Mouse (Mus musculus) lung, embryonic 14.5 days (tissue): ENCODE data around the gene Prss50. TPM values are rescaled to one million over a fixed set of nuclear protein-coding genes. Genes with fewer than 3 reads are reported as not detected.
"Not testable (repeated sequence)": the region's sequence is repeated elsewhere in the genome, so short reads cannot be mapped to it uniquely, and the experiment has no call there.

Experiments used
- ATAC-seq: fragments of 200-750 bp; cut with Nextera tagmentation; 2 replicates; pipeline ENCODE4 v1.8.0; 2017; ENCODE audit warnings: mild to moderate bottlenecking, moderate TSS enrichment, moderate library complexity; ENCODE audit not compliant: insufficient read depth
- DNase-seq: peaks from one replicate; pipeline ENCODE4 v3.0.0-alpha.2; 2015
- H3K27ac ChIP-seq: fragments of 300-500 bp; sonication (generic); 2 replicates; pipeline ENCODE4 v1.5.1; 2014; ENCODE audit warnings: low read depth, mild to moderate bottlenecking, moderate library complexity
- H3K27me3 ChIP-seq: fragments of 300-500 bp; sonication (generic); 2 replicates; pipeline ENCODE4 v1.6.1; 2014; ENCODE audit warnings: low read length, control low read depth; ENCODE audit not compliant: insufficient read depth
- H3K36me3 ChIP-seq: fragments of 300-500 bp; sonication (generic); 2 replicates; pipeline ENCODE4 v1.6.1; 2014; ENCODE audit warnings: control low read depth; ENCODE audit not compliant: insufficient read depth
- H3K4me1 ChIP-seq: fragments of 300-500 bp; sonication (generic); 2 replicates; pipeline ENCODE4 v1.6.1; 2014; ENCODE audit warnings: antibody characterized with exemption, control low read depth; ENCODE audit not compliant: insufficient read depth
- H3K4me2 ChIP-seq: fragments of 300-500 bp; sonication (generic); 2 replicates; pipeline ENCODE4 v1.6.1; 2014; ENCODE audit warnings: mild to moderate bottlenecking
- H3K4me3 ChIP-seq: fragments of 300-500 bp; sonication (generic); 2 replicates; pipeline ENCODE4 v1.5.1; 2014; ENCODE audit warnings: low read depth, low read length
- H3K9ac ChIP-seq: fragments of 300-500 bp; sonication (generic); 2 replicates; pipeline ENCODE4 v1.6.1; 2014
- H3K9me3 ChIP-seq: fragments of 300-500 bp; sonication (generic); 2 replicates; pipeline ENCODE4 v1.6.1; 2016; ENCODE audit warnings: low read depth, low read length, control low read depth
- CTCF ChIP-seq: IDR thresholded peaks from 2 replicates; pipeline ENCODE4 v1.5.1; 2016; ENCODE audit warnings: antibody characterized with exemption, low read depth
- WGBS: fragments of 180-500 bp; shearing (Covaris S2); extraction: QIAGEN DNeasy Blood & Tissue Kit; methylation state at CpG from one replicate; pipeline ENCODE4 v1.1.7; 2014; 5-methylcytosine and 5-hydroxymethylcytosine counted together
- polyA plus RNA-seq: library from polyadenylated mRNA; unstranded; fragments of >200 nt; fragmentation: Nextera tagmentation; extraction: Ambion mirVana; gene quantifications from 2 replicates; pipeline ENCODE4 v1.2.1, GENCODE M21; 2014

Gene Prss50
- not detected in 2 replicates for polyA plus RNA-seq

DNA sequence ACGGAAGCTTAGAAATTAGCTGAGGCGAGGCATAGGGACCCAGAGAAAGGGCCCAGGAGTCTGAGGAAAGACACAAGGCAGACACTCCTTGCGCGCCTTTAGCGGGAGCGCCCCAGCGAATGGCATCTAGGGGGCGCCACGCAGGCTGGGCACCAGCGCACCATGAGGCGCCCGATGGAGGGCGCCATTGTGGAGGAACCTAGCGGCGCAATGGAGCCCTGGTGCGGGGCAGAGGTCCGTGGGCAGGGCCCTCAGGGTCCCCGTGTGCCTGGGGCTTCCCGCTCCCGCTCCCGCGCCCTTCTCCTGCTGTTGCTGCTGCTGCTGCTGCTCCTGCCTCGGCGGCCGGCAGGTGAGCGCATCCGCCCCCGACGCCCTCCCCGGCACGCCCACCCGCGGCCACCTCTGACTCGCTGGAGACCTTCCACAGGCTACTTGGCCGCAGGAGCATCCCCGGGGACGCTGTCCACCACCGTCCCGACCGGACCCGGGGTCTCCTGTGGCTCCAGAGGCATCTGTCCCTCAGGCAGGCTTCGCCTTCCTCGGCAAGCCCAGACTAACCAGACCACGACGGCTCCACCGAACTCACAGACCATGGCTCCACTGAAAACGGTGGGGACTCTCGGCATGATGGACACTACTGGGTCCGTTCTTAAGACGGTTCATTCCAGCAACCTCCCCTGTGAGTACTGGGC, at the start of gene Prss50:
Prss50 (plus strand) TSS at position 187 of the 692 bp plus-strand sequence.
- DNase-seq, result peak; percentile 14

DNA sequence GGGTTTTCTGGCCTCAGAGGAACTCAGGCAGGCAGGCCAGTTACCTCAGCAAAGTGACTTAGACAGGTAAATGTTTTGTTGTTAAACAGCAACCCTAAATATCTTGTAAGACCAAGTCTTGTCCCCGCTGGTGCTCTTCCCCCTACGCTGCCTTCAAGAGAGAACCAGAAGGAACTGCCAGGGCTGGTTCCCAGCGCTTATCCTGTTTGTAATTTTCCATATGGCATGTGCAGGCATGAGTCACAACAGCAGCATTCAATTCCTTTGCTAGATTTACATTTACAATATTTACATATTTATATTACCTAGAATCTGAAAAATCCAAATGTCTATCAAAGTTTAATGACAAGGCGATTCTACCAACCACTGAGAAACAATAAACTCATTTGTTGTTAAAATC, 47.7 kb upstream of the Prss50 start:
- Histone ChIP-seq H3K4me2 (no peak overlapping the region), H3K9ac (no peak overlapping the region), H3K36me3 (no peaks in the 10 kb centered on the region), H3K9me3 (no peaks in the 10 kb centered on the region), H3K4me1 (no peaks in the 10 kb centered on the region), H3K27me3 (no peaks in the 10 kb centered on the region), H3K4me3 (no peak overlapping the region), H3K27ac (no peak overlapping the region)
- ATAC-seq (no peak), DNase-seq (no peak)
- WGBS, result 83% methylated on average over 4 of the region's 4 CpGs
- TF ChIP-seq CTCF, result no peak

More for the DNA sequence above, at the start of gene Prss50:
- no peak within 1 kb of the TSS for H3K27ac ChIP-seq
- peak within 1 kb of the TSS; percentile 59 for H3K4me2 ChIP-seq
- peaks cover 14% of the 10 kb centered on the region; the same call in 1 of the 2 replicates for H3K27me3 ChIP-seq
- 9% methylated on average over 46 of the region's 50 CpGs for WGBS
- H3K9ac ChIP-seq, result 0 out of 2 replicates have a peak within 1 kb of the TSS, but pooled peaks have one; percentile 9
- peak within 1 kb of the TSS; percentile 25 for H3K4me3 ChIP-seq
- no peaks in the 10 kb centered on the region for H3K9me3 ChIP-seq
- TF ChIP-seq CTCF, result peak; percentile 61
- ATAC-seq, result no peak
- 0 out of 2 replicates have a peak, but pooled peaks cover 3% of the 10 kb centered on the region for H3K4me1 ChIP-seq
- no peaks in the 10 kb centered on the region for H3K36me3 ChIP-seq

DNA sequence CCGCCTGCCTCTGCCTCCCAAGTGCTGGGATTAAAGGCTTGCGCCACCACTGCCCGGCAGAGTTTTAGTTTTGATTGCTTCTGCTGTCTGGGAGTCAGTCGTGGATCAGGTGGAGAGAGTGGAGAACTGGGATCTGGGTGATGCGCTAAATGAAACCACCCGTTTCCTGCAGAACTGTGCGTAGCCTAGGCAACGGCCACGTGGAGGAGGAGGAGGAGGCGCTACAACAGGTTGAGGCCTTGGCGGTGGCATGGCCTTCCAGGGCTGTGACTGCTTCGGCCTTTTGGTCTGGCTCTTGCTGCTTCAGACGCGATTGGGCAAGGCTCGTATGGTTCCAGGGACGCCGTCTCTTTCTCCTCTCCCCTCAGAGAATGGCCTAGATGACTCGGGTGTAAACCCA, 44.0 kb upstream of the Prss50 start, which contains the start of gene Prss44:
Prss44 (plus strand) TSS at position 206 of the 400 bp plus-strand sequence.
- DNase-seq, result no peak
- no peak within 1 kb of the TSS for H3K9ac ChIP-seq
- H3K4me2 ChIP-seq, result no peak within 1 kb of the TSS
- no peaks in the 10 kb centered on the region for H3K36me3 ChIP-seq
- TF ChIP-seq CTCF, result no peak
- H3K27ac ChIP-seq, result no peak within 1 kb of the TSS
- H3K27me3 ChIP-seq, result no peaks in the 10 kb centered on the region
- H3K4me1 ChIP-seq, result no peaks in the 10 kb centered on the region
- WGBS, result 50% methylated on average over 18 of the region's 18 CpGs
- H3K4me3 ChIP-seq, result no peak within 1 kb of the TSS
- H3K9me3 ChIP-seq, result no peaks in the 10 kb centered on the region
- no peak for ATAC-seq

DNA sequence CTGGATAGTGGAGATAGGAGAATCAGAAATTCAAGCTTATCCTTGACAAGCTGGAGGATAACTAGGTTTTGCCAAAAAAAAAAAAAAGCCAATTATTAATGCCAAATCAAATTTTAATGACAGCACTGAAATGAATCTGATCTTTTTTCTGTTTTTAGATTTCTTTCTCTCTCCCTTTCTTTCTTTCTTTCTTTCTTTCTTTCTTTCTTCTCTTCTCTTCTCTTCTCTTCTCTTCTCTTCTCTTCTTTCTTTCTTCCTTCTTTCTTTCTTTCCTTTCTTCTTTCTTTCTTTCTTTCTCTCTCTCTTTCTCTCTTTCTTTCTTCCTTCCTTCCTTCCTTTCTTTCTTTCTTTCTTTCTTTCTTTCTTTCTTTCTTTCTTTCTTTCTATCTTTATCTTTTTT, 37.2 kb upstream of the Prss50 start:
- not testable (repeated sequence) for H3K4me1 ChIP-seq, H3K9ac ChIP-seq, H3K36me3 ChIP-seq, H3K27ac ChIP-seq, H3K4me2 ChIP-seq, H3K4me3 ChIP-seq, H3K9me3 ChIP-seq, DNase-seq, ATAC-seq, H3K27me3 ChIP-seq

GRCm38 (mm10) chr9:110821436-110821835, 36.3 kb upstream of the Prss50 start:
- Histone ChIP-seq H3K9me3 (no peaks in the 10 kb centered on the region), H3K4me3 (no peak overlapping the region)
- no peak for ATAC-seq

DNA sequence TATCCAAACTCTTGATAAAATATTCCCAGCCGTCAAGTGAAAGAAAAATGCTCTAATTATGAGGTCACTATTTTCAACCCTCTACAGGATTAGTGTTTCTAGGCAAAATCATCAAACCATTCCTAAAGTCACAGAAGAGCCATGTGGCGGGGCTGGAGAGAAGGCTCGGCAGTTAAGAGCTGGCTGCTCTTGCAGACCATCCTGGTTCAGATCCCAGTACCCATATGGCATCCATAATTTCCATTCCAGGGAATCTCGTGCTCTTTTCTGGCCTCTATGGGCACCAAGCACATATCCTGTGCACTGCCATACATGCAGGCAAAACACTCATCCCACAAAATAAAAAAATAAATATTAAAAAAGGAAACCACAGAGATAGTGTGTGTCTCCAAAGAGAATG, 32.3 kb upstream of the Prss50 start:
- H3K36me3 ChIP-seq, result no peaks in the 10 kb centered on the region
- H3K4me1 ChIP-seq, result no peaks in the 10 kb centered on the region
- no peak overlapping the region for H3K27ac ChIP-seq
- H3K27me3 ChIP-seq, result no peaks in the 10 kb centered on the region
- H3K9ac ChIP-seq, result no peak overlapping the region
- no peak overlapping the region for H3K4me2 ChIP-seq
- 69% methylated on average over 4 of the region's 4 CpGs for WGBS
- no peak overlapping the region for H3K4me3 ChIP-seq
- ATAC-seq (no peak), DNase-seq (no peak)
- H3K9me3 ChIP-seq, result no peaks in the 10 kb centered on the region
- no peak for TF ChIP-seq CTCF

More at GRCm38 (mm10) chr9:110821436-110821835, 36.3 kb upstream of the Prss50 start:
- H3K4me2 ChIP-seq, result no peak overlapping the region
- no peaks in the 10 kb centered on the region for H3K4me1 ChIP-seq
- no peak overlapping the region for H3K9ac ChIP-seq
- no peaks in the 10 kb centered on the region for H3K27me3 ChIP-seq
- WGBS, result 79% methylated on average over 7 of the region's 7 CpGs
- no peaks in the 10 kb centered on the region for H3K36me3 ChIP-seq
- TF ChIP-seq CTCF, result no peak
- no peak for DNase-seq
- H3K27ac ChIP-seq, result no peak overlapping the region

- ATAC-seq, result no peak
- Histone ChIP-seq H3K4me2 (no peak overlapping the region), H3K4me3 (no peak overlapping the region), H3K9ac (no peak overlapping the region), H3K27ac (no peak overlapping the region), H3K36me3 (no peaks in the 10 kb centered on the region), H3K27me3 (no peaks in the 10 kb centered on the region), H3K4me1 (no peaks in the 10 kb centered on the region), H3K9me3 (no peaks in the 10 kb centered on the region)
- no peak for TF ChIP-seq CTCF
- WGBS, result 69% methylated on average over 7 of the region's 7 CpGs
- DNase-seq, result no peak
These were observed 31.9 kb upstream of the Prss50 start for GRCm38 (mm10) chr9:110825832-110826231.
